ENCODE assay signal across 33 mouse cellular contexts in genomic region chr6:121376159-121376558, GRCm38 (mm10). TPM values are rescaled to one million over a fixed set of nuclear protein-coding genes. Genes with fewer than 3 reads are reported as not detected.
DNase-seq lines count a peak whose midpoint lies in the region; ATAC-seq lines count a peak whose summit lies in the region.
"Had no signal": no experiment of that assay in that cellular context is flagged by ENCODE, and none has a peak within 500 bp of the region (broad histone marks: within the 10 kb centered on the region; RNA-seq: fewer than 3 reads in every experiment).

No protein-coding gene starts in this region.

- H3K27ac ChIP-seq in hindbrain, embryonic 14.5 days: no peak overlapping the region
- no peak overlapping the region for H3K27ac ChIP-seq in hindbrain, embryonic 12.5 days
- no peak overlapping the region for H3K27ac ChIP-seq in midbrain, embryonic 11.5 days (ENCODE audit: low read depth, low read length)
- no peak overlapping the region for H3K27ac ChIP-seq in midbrain, embryonic 10.5 days (replicated peaks)
- H3K27ac ChIP-seq: forebrain, embryonic 12.5 days; hindbrain, embryonic 15.5 days; kidney, embryonic 15.5 days; layer of hippocampus, adult 2 months; liver, embryonic 12.5 days; midbrain, embryonic 12.5 days; stomach, embryonic 15.5 days had no signal

- ATAC-seq in hindbrain, embryonic 14.5 days (ENCODE audit: low FRiP score): 0 out of 2 replicates have a peak, but pooled peaks have one; percentile 8
- no peak for ATAC-seq in hindbrain, embryonic 12.5 days (ENCODE audit: low FRiP score)
- peak; percentile 31; the same call in 1 of the 2 replicates for ATAC-seq in midbrain, embryonic 11.5 days (ENCODE audit: low FRiP score)
- no peak for ATAC-seq in activated CD4-positive, CD25-positive, alpha-beta regulatory T cell, adult 4 months
- ATAC-seq: CD4-positive, CD25-positive, alpha-beta regulatory T cell, adult 4 months; inflammation-experienced regulatory T-cells, adult 6 months; liver, embryonic 12.5 days; liver, postnatal 0 days had no signal

- DNase-seq in adrenal gland, postnatal 14 days: peak; percentile 44
- no peak for DNase-seq in adrenal gland, adult 18-20 months (ENCODE audit: low spot score in 2 of 2)
- no peak for DNase-seq in hindbrain, embryonic 14.5 days (ENCODE audit: low spot score)
- no peak for DNase-seq in midbrain, embryonic 11.5 days (ENCODE audit: low spot score, missing footprints)
- no peak for DNase-seq in midbrain, embryonic 10.5 days (ENCODE audit: low spot score)
- peak; percentile 33 for DNase-seq in adrenal gland, postnatal 25 days
- DNase-seq: cerebellum, adult 11 months; cerebellum, adult 9-10 months; gastrocnemius, postnatal 14 days; heart, adult 11 months; heart, postnatal 4 days; kidney, adult 11 months; kidney, postnatal 36 days; liver, postnatal 0 days; lung, postnatal 14 days; right cerebral cortex, postnatal 25 days; thymus, adult 18-20 months; thymus, postnatal 25 days had no signal

- 83% methylated on average over 12 of the region's 12 CpGs for WGBS in hindbrain, embryonic 14.5 days
- WGBS in hindbrain, embryonic 12.5 days: 73% methylated on average over 12 of the region's 12 CpGs
- 85% methylated on average over 12 of the region's 12 CpGs for WGBS in midbrain, embryonic 11.5 days
- WGBS in midbrain, embryonic 10.5 days: 81% methylated on average over 12 of the region's 12 CpGs

- H3K27me3 ChIP-seq in hindbrain, embryonic 14.5 days (ENCODE audit: control insufficient read depth, insufficient read depth, low read length): no peaks in the 10 kb centered on the region
- H3K27me3 ChIP-seq in hindbrain, embryonic 12.5 days: 0 out of 2 replicates have a peak, but pooled peaks cover 6% of the 10 kb centered on the region
- no peaks in the 10 kb centered on the region for H3K27me3 ChIP-seq in midbrain, embryonic 11.5 days (ENCODE audit: control insufficient read depth, insufficient read depth, low read length)
- no peaks in the 10 kb centered on the region for H3K27me3 ChIP-seq in midbrain, embryonic 10.5 days (ENCODE audit: low read depth, poor library complexity, severe bottlenecking)
- H3K27me3 ChIP-seq: hindbrain, embryonic 15.5 days; kidney, embryonic 15.5 days; midbrain, embryonic 12.5 days; stomach, embryonic 15.5 days had no signal

- no peaks in the 10 kb centered on the region; the same call in 1 of the 2 replicates for H3K36me3 ChIP-seq in hindbrain, embryonic 14.5 days (replicated peaks; ENCODE audit: control insufficient read depth, insufficient read depth)
- no peaks in the 10 kb centered on the region for H3K36me3 ChIP-seq in hindbrain, embryonic 12.5 days
- H3K36me3 ChIP-seq in midbrain, embryonic 11.5 days (ENCODE audit: control insufficient read depth, insufficient read depth, low read length): no peaks in the 10 kb centered on the region
- H3K36me3 ChIP-seq in midbrain, embryonic 10.5 days: no peaks in the 10 kb centered on the region
- H3K36me3 ChIP-seq: forebrain, embryonic 12.5 days; heart, embryonic 12.5 days; hindbrain, embryonic 15.5 days; kidney, embryonic 15.5 days; liver, embryonic 12.5 days; midbrain, embryonic 12.5 days; stomach, embryonic 15.5 days had no signal

- H3K4me1 ChIP-seq in hindbrain, embryonic 14.5 days (replicated peaks; ENCODE audit: control insufficient read depth, insufficient read depth, low read length): 0 out of 2 replicates have a peak, but pooled peaks cover 8% of the 10 kb centered on the region
- H3K4me1 ChIP-seq in hindbrain, embryonic 12.5 days: peaks cover 9% of the 10 kb centered on the region; the same call in 1 of the 2 replicates
- H3K4me1 ChIP-seq in midbrain, embryonic 11.5 days (ENCODE audit: control insufficient read depth, insufficient read depth, low read length): no peaks in the 10 kb centered on the region
- H3K4me1 ChIP-seq in midbrain, embryonic 10.5 days: 0 out of 2 replicates have a peak, but pooled peaks cover 10% of the 10 kb centered on the region
- H3K4me1 ChIP-seq: forebrain, embryonic 12.5 days; heart, embryonic 12.5 days; liver, embryonic 12.5 days; midbrain, embryonic 12.5 days; stomach, embryonic 15.5 days had no signal

- H3K9ac ChIP-seq in hindbrain, embryonic 14.5 days: no peak overlapping the region
- no peak overlapping the region for H3K9ac ChIP-seq in hindbrain, embryonic 12.5 days
- no peak overlapping the region for H3K9ac ChIP-seq in midbrain, embryonic 11.5 days (ENCODE audit: low read length)
- H3K9ac ChIP-seq: forebrain, embryonic 12.5 days; heart, embryonic 12.5 days; hindbrain, embryonic 15.5 days; kidney, embryonic 15.5 days; liver, embryonic 12.5 days; liver, postnatal 0 days; midbrain, embryonic 12.5 days; stomach, embryonic 15.5 days had no signal

- no peaks in the 10 kb centered on the region for H3K9me3 ChIP-seq in hindbrain, embryonic 14.5 days (ENCODE audit: control insufficient read depth, low read length)
- no peaks in the 10 kb centered on the region for H3K9me3 ChIP-seq in hindbrain, embryonic 12.5 days (replicated peaks)
- no peaks in the 10 kb centered on the region for H3K9me3 ChIP-seq in midbrain, embryonic 11.5 days (ENCODE audit: control insufficient read depth, low read length)
- H3K9me3 ChIP-seq in midbrain, embryonic 10.5 days (replicated peaks): no peaks in the 10 kb centered on the region
- H3K9me3 ChIP-seq: forebrain, embryonic 12.5 days; heart, embryonic 12.5 days; hindbrain, embryonic 15.5 days; kidney, embryonic 15.5 days; liver, embryonic 12.5 days; midbrain, embryonic 12.5 days; stomach, embryonic 15.5 days had no signal

- no peak overlapping the region for H3K4me2 ChIP-seq in hindbrain, embryonic 14.5 days (replicated peaks)
- no peak overlapping the region for H3K4me2 ChIP-seq in hindbrain, embryonic 12.5 days (replicated peaks)
- no peak overlapping the region for H3K4me2 ChIP-seq in midbrain, embryonic 11.5 days
- H3K4me2 ChIP-seq: forebrain, embryonic 12.5 days; heart, embryonic 12.5 days; hindbrain, embryonic 15.5 days; kidney, embryonic 15.5 days; liver, embryonic 12.5 days; midbrain, embryonic 12.5 days; stomach, embryonic 15.5 days had no signal

- no peak overlapping the region for H3K4me3 ChIP-seq in hindbrain, embryonic 14.5 days (replicated peaks; ENCODE audit: low read length)
- H3K4me3 ChIP-seq in hindbrain, embryonic 12.5 days: no peak overlapping the region
- no peak overlapping the region for H3K4me3 ChIP-seq in midbrain, embryonic 11.5 days (ENCODE audit: low read depth, low read length)
- H3K4me3 ChIP-seq in midbrain, embryonic 10.5 days: no peak overlapping the region
- H3K4me3 ChIP-seq: forebrain, embryonic 12.5 days; heart, embryonic 12.5 days; hindbrain, embryonic 15.5 days; kidney, embryonic 15.5 days; layer of hippocampus, adult 2 months; liver, embryonic 12.5 days; midbrain, embryonic 12.5 days; stomach, embryonic 15.5 days had no signal

RNA-seq across cellular contexts. Expression of gene Slc6a12, which starts 33.3 kb away (rescaled TPM):
- 1.9 and 8.0 TPM in 2 replicates for total RNA-seq in adrenal gland, postnatal 14 days (2021)
- under 1 TPM; 0.13 to 0.58 TPM for total RNA-seq in adrenal gland, adult 18-20 months (2021)
- polyA plus RNA-seq in hindbrain, embryonic 14.5 days (2014; fragmentation: Nextera tagmentation; extraction: Ambion mirVana): 1.2 and 1.6 TPM in 2 replicates
- polyA plus RNA-seq in hindbrain, embryonic 12.5 days (2016; fragmentation: Nextera tagmentation; extraction: Ambion mirVana): 0.20 and 0.31 TPM in 2 replicates
- 0.22 TPM in 1 of 2 replicates, not detected in the other for polyA plus RNA-seq in midbrain, embryonic 11.5 days (2014; fragmentation: Nextera tagmentation; extraction: Ambion mirVana)
- polyA plus RNA-seq in midbrain, embryonic 10.5 days (2016; fragmentation: Nextera tagmentation; extraction: Ambion mirVana): 0.10 TPM in 1 of 2 replicates, not detected in the other
- 0.36 and 1.1 TPM in 2 replicates for total RNA-seq in adrenal gland, postnatal 25 days (2021)
- polyA plus RNA-seq in activated CD4-positive, CD25-positive, alpha-beta regulatory T cell, adult 4 months (2017; shearing (Covaris generic)): not detected
- total RNA-seq: common myeloid progenitor, adult 5-6 weeks had no signal
- polyA plus RNA-seq: CD4-positive, CD25-positive, alpha-beta regulatory T cell, adult 4 months; heart, embryonic 12.5 days; heart, postnatal 0 days; inflammation-experienced regulatory T-cells, adult 6 months; neural tube, embryonic 14.5 days had no signal

Comparison
In these comparisons a context has a peak if more than half of its experiments do, and no peak if none do; other contexts are left out.
1. DNase-seq: peak in adrenal gland, postnatal 14 days (single experiment) and adrenal gland, postnatal 25 days (single experiment); none in adrenal gland, adult 18-20 months (0 of 2), hindbrain, embryonic 14.5 days (single experiment), midbrain, embryonic 11.5 days (single experiment) and midbrain, embryonic 10.5 days (single experiment).
2. ATAC-seq: peak in hindbrain, embryonic 14.5 days (single experiment) and midbrain, embryonic 11.5 days (single experiment); none in hindbrain, embryonic 12.5 days (single experiment) and activated CD4-positive, CD25-positive, alpha-beta regulatory T cell, adult 4 months (single experiment).